Mouse (Mus musculus) C2C12 (cell line): ENCODE results near the gene Abi3bp. TPM values are rescaled to one million over a fixed set of nuclear protein-coding genes. Genes with fewer than 3 reads are reported as not detected.

Experiments used
- H3K27me3 ChIP-seq: one replicate; pipeline ENCODE4 v1.6.1; 2011; ENCODE audit not compliant: control insufficient read depth, insufficient read depth, insufficient read length
- H3K36me3 ChIP-seq: one replicate; pipeline ENCODE4 v1.6.1; 2011; ENCODE audit not compliant: control insufficient read depth, insufficient read depth
- H3K4me3 ChIP-seq: one replicate; pipeline ENCODE4 v1.5.1; 2011; ENCODE audit warnings: mild to moderate bottlenecking, control low read depth; ENCODE audit not compliant: poor library complexity, insufficient read depth, severe bottlenecking
- H3K79me2 ChIP-seq: one replicate; pipeline ENCODE4 v1.6.1; 2011; ENCODE audit not compliant: control insufficient read depth, insufficient read depth
- H3K79me3 ChIP-seq: one replicate; pipeline ENCODE4 v1.6.1; 2011; ENCODE audit warnings: low read depth, control low read depth
- H3ac ChIP-seq: one replicate; pipeline ENCODE3; 2011; ENCODE audit warnings: low read depth; ENCODE audit not compliant: control insufficient read depth, insufficient read length
- CEBPB ChIP-seq: IDR thresholded peaks from one replicate; pipeline ENCODE4 v1.6.1; 2011; ENCODE audit warnings: low read depth, mild to moderate bottlenecking, control low read depth, moderate library complexity
- CTCF ChIP-seq: IDR thresholded peaks from one replicate; pipeline ENCODE4 v1.5.1; 2011; ENCODE audit not compliant: control insufficient read depth, insufficient read depth, insufficient read length
- FOSL1 ChIP-seq: IDR thresholded peaks from one replicate; pipeline ENCODE4 v1.8.0; 2011; ENCODE audit warnings: mild to moderate bottlenecking, low read length; ENCODE audit not compliant: poor library complexity, insufficient read depth, severe bottlenecking
- MAX ChIP-seq: IDR thresholded peaks from one replicate; pipeline ENCODE4 v1.6.1; 2011; ENCODE audit warnings: mild to moderate bottlenecking, control low read depth
- MYOD1 ChIP-seq: IDR thresholded peaks from one replicate; pipeline ENCODE4 v1.6.1; 2011; ENCODE audit warnings: low read depth; ENCODE audit not compliant: control insufficient read depth, insufficient read length
- MYOG ChIP-seq: IDR thresholded peaks from one replicate; pipeline ENCODE4 v1.6.1; 2011; ENCODE audit not compliant: control insufficient read depth, insufficient read length; ENCODE audit errors: extremely low read depth
- USF1 ChIP-seq: IDR thresholded peaks from one replicate; pipeline ENCODE4 v1.6.1; 2011; ENCODE audit warnings: low read depth, mild to moderate bottlenecking, control low read depth, moderate library complexity
- polyA plus RNA-seq: library from polyadenylated mRNA; unstranded; fragments of >200 nt; fragmentation: generic; extraction: Trizol; gene quantifications from one replicate; pipeline ENCODE4 v1.2.1, GENCODE M21; 2012; ENCODE audit warnings: missing spikeins

Gene Abi3bp
- polyA plus RNA-seq, 1 experiment, result 0.01 TPM

DNA sequence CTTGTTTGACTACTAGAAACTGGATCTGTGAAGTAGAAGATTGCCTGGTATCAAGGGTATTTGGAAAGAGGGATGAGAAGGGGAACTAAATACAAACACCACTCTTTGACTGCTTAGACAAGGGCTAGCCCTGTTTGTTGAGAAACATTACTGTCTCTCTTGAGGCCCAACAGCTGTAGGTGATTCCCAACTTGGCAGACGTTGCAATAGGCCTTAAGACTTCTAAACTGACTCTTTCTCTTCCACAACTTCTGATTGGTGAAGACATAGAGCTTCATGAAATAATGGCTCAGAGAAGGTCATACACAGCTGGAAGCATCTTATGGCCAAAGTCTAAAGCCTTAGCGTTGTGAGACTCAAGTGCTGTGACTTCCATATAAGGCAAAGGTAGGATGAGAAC lies 26.2 kb upstream of the Abi3bp start:
- H3K79me2 ChIP-seq, result no peaks in the 10 kb centered on the region
- no peaks in the 10 kb centered on the region for H3K79me3 ChIP-seq
- no peaks in the 10 kb centered on the region for H3K27me3 ChIP-seq
- TF ChIP-seq MYOG, result no peak
- no peak for TF ChIP-seq CTCF
- no peak for TF ChIP-seq CEBPB
- no peak for TF ChIP-seq FOSL1
- TF ChIP-seq USF1, result no peak
- TF ChIP-seq MYOD1, result no peak
- no peak for TF ChIP-seq MAX
- no peak overlapping the region for H3ac ChIP-seq
- no peaks in the 10 kb centered on the region for H3K36me3 ChIP-seq
- H3K4me3 ChIP-seq, result no peak overlapping the region

DNA sequence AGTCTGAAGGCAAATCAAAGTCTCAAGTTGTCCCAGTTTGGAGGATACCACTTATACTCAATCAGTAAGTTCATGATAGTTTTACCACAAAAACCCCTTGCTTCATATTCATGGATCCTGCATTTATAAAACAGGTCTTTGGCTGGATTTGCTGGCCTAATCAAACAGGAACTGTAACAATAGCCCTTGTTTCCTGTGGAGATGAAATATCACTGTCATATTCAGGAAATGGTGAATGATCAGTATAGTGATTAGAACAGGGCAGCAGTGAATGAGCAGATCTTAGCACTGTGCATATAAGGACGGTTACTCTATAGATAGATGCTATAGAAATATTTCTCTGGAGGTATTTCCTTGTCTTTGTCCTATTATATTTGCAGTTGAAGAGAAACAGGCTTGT lies 25.8 kb upstream of the Abi3bp start:
- TF ChIP-seq MAX (no peak), CEBPB (no peak), USF1 (no peak), MYOG (no peak), FOSL1 (no peak), CTCF (no peak), MYOD1 (no peak)
- H3K27me3 ChIP-seq, result no peaks in the 10 kb centered on the region
- H3K79me2 ChIP-seq, result no peaks in the 10 kb centered on the region
- H3K36me3 ChIP-seq, result no peaks in the 10 kb centered on the region
- no peak overlapping the region for H3K4me3 ChIP-seq
- H3K79me3 ChIP-seq, result no peaks in the 10 kb centered on the region
- H3ac ChIP-seq, result no peak overlapping the region

DNA sequence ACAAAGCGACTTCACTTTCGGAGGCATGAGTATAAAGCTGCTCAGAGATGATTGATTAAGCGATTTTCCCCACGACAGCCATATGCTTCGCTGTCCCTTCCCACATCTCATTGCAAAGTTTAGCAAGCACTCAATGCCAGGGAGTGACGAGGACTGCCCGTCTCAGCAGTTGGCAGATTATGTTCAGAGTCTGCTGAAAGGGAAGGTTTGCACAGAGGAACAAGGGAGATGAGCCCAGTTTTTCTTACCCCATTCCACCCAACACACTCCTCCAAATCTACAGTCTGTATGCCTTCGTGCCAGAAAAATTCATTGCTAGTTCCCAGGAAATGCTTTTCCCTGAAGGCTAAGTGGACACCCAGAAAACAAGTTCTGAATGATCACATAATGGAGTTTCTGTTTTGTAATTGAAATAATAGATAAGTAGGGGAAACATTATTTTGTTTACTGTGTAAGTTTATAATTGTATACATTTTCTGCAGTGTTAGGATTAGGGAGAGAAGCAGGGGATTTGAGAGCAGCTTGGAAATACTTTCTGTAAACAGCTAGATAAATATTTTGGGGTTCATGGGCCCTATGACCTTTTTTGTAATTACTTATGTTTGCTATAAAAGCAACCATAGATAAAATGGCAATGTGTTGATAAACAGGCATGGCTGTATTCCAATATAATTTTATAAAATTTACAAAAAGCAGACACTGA lies 19.5 kb upstream of the Abi3bp start:
- Histone ChIP-seq H3K27me3 (no peaks in the 10 kb centered on the region), H3K36me3 (no peaks in the 10 kb centered on the region)
- no peak for TF ChIP-seq MYOG

DNA sequence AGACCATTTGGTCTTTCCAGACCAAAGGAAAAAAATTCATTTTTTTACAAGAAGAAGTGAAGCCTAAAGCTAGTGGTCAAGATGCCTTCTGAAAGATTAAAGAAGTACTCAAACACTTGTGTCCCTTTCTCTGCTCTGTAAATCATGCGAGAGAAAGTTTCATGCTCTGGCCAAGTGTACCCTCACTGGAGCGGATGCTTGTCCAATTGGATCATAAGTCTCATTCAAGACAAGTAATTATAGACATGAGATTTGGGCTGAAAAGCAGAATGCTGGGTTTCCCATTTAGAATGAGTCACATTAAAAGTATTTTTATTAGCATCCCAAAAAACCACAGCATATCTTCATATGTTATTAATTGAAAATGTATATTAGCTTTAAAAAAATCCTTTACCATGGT lies 4.5 kb upstream of the Abi3bp start:
- no peaks in the 10 kb centered on the region for H3K79me3 ChIP-seq

More for the DNA sequence above, 19.5 kb upstream of the Abi3bp start:
- Histone ChIP-seq H3K4me3 (no peak overlapping the region), H3K79me2 (no peaks in the 10 kb centered on the region), H3K79me3 (no peaks in the 10 kb centered on the region), H3ac (no peak overlapping the region)

DNA sequence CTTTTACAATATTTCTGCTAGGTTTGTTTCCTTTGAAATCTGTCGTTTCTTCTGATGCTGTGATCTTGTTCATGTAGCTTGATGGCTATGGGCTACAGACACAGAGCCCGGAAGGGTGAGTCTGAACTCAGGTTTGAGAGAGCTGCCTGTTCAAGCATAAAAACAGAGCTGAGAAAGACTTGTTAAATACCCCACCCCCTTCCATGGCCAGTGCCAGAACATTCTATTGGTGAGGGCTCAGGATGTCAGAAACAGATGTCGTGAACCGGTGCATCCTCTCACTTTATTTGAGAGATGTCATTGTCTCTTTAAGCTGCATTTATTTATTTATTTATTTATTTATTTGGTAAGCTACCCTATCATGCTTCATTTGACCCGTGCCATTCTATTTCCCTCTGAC lies 2.0 kb upstream of the Abi3bp start:
- H3K79me3 ChIP-seq, result no peaks in the 10 kb centered on the region
- no peak overlapping the region for H3ac ChIP-seq
- H3K27me3 ChIP-seq, result no peaks in the 10 kb centered on the region

More for the DNA sequence above, 4.5 kb upstream of the Abi3bp start:
- Histone ChIP-seq H3K27me3 (no peaks in the 10 kb centered on the region), H3K4me3 (no peak overlapping the region), H3K79me2 (no peaks in the 10 kb centered on the region), H3ac (no peak overlapping the region), H3K36me3 (no peaks in the 10 kb centered on the region)
- TF ChIP-seq FOSL1 (no peak), MYOG (no peak), CEBPB (no peak), MAX (no peak), USF1 (no peak), CTCF (no peak)

DNA sequence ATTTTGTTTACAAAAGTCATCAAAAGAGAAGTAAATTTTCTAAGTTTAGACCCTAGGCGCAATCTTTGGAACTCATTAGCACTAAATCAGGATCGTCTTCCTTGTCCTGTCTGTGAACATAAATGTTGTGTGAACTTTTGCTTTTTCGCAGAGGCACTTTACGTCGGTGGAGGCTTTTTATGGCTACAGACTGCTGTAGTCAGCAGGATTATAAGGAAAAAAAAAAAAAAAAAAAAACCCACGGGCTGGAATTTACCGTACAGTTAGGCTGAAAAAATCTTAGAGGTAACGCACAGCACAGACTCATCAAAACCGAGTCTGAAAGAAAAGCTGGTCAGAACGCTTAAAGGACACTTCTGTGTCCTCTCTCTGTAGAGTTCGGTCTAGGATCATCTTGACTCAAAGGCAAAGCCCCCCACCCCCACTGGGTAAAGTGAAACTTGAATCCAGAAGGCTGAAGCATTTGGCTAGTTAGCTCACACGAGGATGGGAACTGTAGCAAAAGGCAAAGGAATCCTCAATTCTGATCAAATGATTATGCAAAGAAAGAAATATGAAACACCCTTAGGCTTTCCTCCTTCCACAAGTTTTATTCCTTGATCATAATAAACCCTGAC lies 1.0 kb downstream of the Abi3bp start:
- Histone ChIP-seq H3K4me3 (no peak overlapping the region), H3K36me3 (no peaks in the 10 kb centered on the region), H3ac (no peak overlapping the region), H3K79me3 (no peaks in the 10 kb centered on the region), H3K79me2 (no peaks in the 10 kb centered on the region), H3K27me3 (no peaks in the 10 kb centered on the region)
- no peak for TF ChIP-seq FOSL1
- no peak for TF ChIP-seq CTCF

More for the DNA sequence above, 2.0 kb upstream of the Abi3bp start:
- no peak overlapping the region for H3K4me3 ChIP-seq
- H3K79me2 ChIP-seq, result no peaks in the 10 kb centered on the region
- no peaks in the 10 kb centered on the region for H3K36me3 ChIP-seq
- no peak for TF ChIP-seq MAX
- TF ChIP-seq CEBPB, result no peak
- no peak for TF ChIP-seq MYOD1
- no peak for TF ChIP-seq CTCF
- no peak for TF ChIP-seq MYOG
- no peak for TF ChIP-seq USF1
- no peak for TF ChIP-seq FOSL1
